Mouse (Mus musculus): ENCODE results near the gene Rpl31.

DNA sequence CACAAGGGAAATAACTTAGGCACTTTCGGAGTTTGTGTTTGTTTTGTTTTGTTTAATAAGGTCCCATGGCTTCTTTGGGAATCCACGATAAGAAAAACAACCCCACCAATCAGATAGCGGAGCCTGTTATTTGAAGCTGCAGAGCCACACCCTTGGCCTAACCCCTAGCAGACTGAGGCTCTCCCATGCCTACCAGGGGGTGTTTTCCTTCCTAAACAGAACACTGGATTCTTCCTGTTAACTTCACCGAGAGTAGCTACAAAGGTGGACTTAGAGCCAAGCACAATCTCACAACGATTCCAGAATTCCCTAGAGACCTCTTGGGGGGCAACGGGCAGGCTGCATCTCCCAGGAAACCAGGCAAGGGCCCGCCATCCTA lies 5.1 kb upstream of the Rpl31 start:
- TF ChIP-seq CTCF (IDR thresholded peaks at IDR 0.05; ENCODE audit: low read depth) (no peak), EP300 (optimal IDR thresholded peaks at IDR 0.05) (no peak)
